Mouse (Mus musculus): ENCODE data around the gene Lcp2. TPM values are rescaled to one million over a fixed set of nuclear protein-coding genes. Genes with fewer than 3 reads are reported as not detected.

Lcp2 gene
- polyA plus RNA-seq, 1 experiment from 2014 or later = 1.7 TPM

DNA sequence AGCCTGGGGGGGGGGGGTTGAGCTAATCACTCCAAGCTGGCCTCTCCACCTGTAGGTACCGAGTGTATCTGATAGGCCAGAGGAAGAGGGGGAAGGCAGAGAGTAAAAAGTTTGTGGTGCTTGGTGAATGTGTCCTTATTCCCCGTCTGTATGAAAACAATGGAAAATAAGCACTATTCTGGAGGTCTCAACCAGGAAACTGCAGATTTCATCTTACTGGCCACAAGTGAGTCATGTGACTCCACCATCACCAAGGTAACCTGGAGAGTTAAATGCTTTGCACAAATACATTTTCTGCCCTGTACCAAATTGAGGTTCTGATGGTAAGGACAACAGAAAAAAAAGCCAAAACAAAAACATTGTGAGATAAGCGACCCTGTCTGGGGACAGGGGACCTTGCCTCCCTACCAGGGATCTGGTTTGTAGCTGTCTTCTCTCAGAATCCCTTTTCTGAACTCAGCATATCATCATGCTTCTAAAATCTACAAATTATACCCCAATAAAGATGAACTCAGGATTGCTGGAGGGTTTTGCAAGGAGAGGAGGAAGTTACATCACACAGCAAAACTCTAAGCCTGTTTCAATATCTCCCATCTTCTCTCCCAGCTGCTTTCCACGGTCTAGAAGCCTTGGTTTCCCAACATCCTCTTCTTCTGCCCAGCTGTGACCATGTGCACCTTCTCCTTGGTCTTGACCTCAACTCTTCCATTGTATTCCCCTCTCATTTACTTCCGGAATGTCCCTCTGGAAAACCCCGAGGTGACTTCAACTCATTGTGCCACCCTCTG is 6.5 kb downstream of the Lcp2 start:
- no peak overlapping the region for H3K27ac ChIP-seq
- H3K4me1 ChIP-seq = no peaks in the 10 kb centered on the region
- H3K27me3 ChIP-seq (ENCODE audit: poor library complexity, severe bottlenecking) = no peaks in the 10 kb centered on the region
- H3K36me3 ChIP-seq (replicated peaks) = no peaks in the 10 kb centered on the region
- no peaks in the 10 kb centered on the region for H3K9me3 ChIP-seq
- 85% methylated on average over 6 of the region's 6 CpGs for WGBS
- no peak overlapping the region for H3K4me3 ChIP-seq
- DNase-seq (ENCODE audit: extremely low spot score, low spot score) = no peak

DNA sequence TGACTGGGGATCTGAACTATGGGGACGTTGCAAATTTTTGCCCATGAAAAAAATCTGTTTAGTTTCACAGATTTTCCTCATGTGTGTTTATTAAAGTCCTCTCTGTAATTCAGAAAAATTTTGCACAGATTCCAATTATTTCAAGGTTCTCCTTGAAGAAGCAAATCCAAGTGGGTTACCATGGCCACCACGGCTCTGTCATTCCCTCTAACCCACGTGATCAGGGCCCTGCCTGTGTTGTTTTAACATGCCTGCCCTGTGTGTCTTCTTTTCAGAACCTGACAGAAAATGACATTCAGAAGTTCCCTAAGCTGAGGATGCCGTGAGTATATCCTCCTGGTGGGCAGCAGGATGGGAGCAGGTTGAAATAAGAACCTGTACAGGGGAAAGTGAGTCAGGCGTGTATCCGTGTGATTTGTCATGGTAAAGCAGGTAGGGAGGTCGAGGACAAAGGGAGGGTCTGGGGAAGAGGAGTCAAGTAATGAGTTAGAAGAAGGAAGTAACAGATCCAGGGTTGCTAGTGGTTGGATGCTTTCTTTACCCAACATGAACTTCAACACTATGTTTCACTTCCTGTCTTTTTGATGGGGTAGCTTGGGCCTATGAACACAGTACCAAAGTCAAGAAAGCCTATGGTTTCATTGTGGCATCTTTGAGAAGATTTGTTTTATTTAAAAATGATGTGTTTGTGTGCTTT is 7.5 kb downstream of the Lcp2 start:
- WGBS = 82% methylated on average over 7 of the region's 7 CpGs

DNA sequence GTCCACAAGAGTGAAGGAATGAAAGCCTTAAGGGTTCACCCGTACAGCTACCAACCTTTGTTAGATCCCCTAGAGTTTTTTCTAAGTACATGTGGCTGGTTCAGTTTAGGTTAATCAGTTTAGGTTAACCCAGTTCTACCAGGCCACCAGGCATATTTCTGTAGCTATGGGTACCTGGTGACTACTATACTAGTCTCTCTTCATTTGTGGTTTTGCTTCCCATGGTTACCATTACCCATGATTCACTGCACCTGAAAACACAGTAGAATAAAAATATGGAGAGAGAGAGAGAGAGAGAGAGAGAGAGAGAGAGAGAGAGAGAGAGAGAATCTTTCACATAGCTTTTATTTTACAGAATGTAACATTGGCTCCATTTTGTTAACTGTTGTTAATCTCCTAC is 10.0 kb downstream of the Lcp2 start:
- Histone ChIP-seq H3K27me3 (ENCODE audit: poor library complexity, severe bottlenecking) (no peaks in the 10 kb centered on the region), H3K36me3 (replicated peaks) (no peaks in the 10 kb centered on the region), H3K4me1 (no peaks in the 10 kb centered on the region), H3K9me3 (no peaks in the 10 kb centered on the region), H3K4me3 (no peak overlapping the region), H3K27ac (no peak overlapping the region)
- 92% methylated on average over 1 of the region's 1 CpGs for WGBS
- no peak for DNase-seq (ENCODE audit: extremely low spot score, low spot score)

More for the DNA sequence above, 7.5 kb downstream of the Lcp2 start:
- Histone ChIP-seq H3K9me3 (no peaks in the 10 kb centered on the region), H3K36me3 (replicated peaks) (no peaks in the 10 kb centered on the region), H3K27ac (no peak overlapping the region), H3K27me3 (ENCODE audit: poor library complexity, severe bottlenecking) (no peaks in the 10 kb centered on the region), H3K4me3 (no peak overlapping the region), H3K4me1 (no peaks in the 10 kb centered on the region)
- no peak for DNase-seq (ENCODE audit: extremely low spot score, low spot score)

DNA sequence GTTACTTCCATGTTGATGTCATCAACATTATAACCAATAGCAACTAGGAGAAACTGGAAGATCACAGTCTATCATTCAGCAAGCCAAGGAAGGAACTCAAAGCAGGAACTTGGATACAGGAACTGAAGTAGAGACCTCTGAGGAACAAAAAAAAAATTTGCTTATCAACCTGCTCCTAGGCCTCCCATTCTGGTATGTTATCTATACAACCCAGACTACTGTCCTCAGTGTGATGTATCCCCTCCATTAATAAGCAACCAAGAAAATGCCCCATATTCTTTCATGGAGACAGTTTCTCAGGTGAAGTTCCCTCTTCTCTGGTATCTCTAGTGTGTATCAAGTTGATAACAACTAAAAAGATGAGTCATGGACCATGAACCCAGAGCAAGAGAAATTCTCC is 11.6 kb downstream of the Lcp2 start:
- no peaks in the 10 kb centered on the region for H3K36me3 ChIP-seq (replicated peaks)
- no peaks in the 10 kb centered on the region for H3K27me3 ChIP-seq (ENCODE audit: poor library complexity, severe bottlenecking)
- DNase-seq (ENCODE audit: extremely low spot score, low spot score) = no peak

DNA sequence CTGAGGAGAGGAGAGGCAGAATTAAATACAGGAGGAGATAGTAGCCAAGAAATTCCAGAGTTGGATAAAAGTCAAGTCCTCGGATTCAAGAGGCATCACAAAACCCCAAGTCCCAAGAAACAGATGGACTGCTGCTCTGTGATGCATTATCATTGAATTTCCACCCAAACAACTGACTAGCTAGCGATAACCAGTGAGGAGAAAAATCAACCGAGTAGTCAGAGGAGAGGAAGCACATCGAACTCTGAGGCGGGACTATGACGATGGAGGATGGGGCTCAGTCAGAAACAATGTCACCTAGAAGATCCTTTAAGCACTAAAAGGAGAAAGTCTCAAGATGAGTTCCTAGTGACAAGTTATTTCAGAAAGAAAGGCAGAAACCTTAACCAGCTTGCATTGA is 12.2 kb downstream of the Lcp2 start:
- Histone ChIP-seq H3K9me3 (no peaks in the 10 kb centered on the region), H3K27ac (no peak overlapping the region), H3K4me1 (peaks cover 4% of the 10 kb centered on the region), H3K4me3 (no peak overlapping the region), H3K36me3 (replicated peaks) (no peaks in the 10 kb centered on the region), H3K27me3 (ENCODE audit: poor library complexity, severe bottlenecking) (no peaks in the 10 kb centered on the region)
- WGBS = 92% methylated on average over 6 of the region's 6 CpGs
- no peak for DNase-seq (ENCODE audit: extremely low spot score, low spot score)

More for the DNA sequence above, 11.6 kb downstream of the Lcp2 start:
- no peak overlapping the region for H3K27ac ChIP-seq
- no peaks in the 10 kb centered on the region for H3K9me3 ChIP-seq
- H3K4me3 ChIP-seq = no peak overlapping the region
- no peaks in the 10 kb centered on the region for H3K4me1 ChIP-seq

DNA sequence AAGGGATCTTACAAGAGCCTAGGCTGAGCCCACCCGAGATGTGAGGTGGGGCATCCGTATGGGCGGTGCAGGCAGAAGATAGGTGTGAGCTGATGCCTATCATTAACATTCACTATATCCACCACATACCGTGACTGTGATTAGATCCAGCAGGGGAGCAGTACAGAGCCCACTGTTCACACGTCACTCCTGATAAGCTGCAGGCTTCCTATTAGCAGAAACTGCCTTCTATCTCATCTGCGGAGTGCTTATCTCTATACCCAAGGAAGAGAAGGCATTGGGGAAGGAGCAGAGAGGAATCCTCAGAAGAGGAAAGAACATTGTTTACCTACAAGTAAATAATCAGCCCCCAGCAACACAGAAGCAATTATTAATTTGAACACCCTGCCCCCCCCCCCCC is 15.0 kb downstream of the Lcp2 start:
- WGBS = 62% methylated on average over 6 of the region's 6 CpGs
- H3K9me3 ChIP-seq = no peaks in the 10 kb centered on the region

DNA sequence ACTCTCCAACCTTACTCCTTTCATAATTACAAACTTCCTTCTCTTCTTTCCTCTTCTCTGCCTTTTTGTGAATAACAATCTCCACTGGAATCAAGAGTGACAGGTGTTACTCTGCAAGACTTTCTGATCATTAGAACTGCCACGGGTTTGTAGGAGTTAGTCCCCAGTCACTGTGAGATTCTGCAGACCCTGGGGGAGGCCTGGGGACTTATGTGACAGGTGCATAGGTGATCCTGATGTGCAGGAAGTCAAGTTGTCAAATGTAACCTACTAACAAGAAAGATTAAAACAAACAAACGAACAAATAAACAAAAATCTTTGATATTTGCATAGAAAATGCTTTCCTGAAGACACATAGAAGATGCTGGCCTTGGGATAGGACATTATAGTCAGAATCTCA is 16.5 kb downstream of the Lcp2 start:
- peaks cover 8% of the 10 kb centered on the region for H3K4me1 ChIP-seq

More for the DNA sequence above, 15.0 kb downstream of the Lcp2 start:
- H3K4me3 ChIP-seq = no peak overlapping the region
- H3K27me3 ChIP-seq (ENCODE audit: poor library complexity, severe bottlenecking) = no peaks in the 10 kb centered on the region
- H3K27ac ChIP-seq = no peak overlapping the region
- H3K36me3 ChIP-seq (replicated peaks) = no peaks in the 10 kb centered on the region
- H3K4me1 ChIP-seq = peaks cover 8% of the 10 kb centered on the region
- DNase-seq (ENCODE audit: extremely low spot score, low spot score) = no peak

DNA sequence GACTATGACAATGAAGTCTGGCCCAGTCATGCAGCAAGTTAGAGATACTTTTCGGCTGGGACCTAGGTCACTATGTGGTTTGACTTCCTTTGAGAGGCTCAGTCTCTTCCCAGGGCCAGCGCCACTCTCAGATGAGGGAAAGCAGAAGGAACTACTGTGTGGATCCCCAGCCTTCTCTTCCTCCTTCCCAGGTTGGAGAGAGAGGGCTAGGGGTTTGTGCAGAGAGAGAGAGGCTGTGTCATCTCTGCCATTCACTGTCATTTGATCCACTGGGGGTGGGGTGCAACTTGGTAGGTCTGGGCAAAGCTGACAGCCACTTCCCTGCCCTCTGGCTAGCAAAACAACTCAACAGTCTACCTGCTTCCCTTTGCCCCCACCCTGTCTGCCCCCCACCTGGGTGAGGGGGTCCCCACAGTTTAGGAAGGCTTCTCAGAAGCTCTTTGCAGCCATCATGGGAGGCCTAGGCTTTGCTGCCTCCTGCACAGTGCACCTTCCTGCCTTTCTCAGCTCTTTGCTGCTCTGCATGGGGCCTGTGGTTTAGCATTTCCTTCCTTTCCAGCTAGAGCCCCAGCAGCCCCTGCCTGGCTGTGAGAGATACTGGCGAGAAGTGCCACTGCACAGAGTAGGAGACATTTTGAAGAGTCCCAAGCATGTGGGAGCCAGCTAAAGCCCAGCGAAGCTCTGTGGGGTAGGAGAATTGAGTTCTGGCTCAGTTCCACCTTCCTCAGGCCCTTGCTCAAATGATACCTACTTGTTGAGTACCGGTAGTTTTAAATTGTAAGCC is 17.2 kb downstream of the Lcp2 start:
- Histone ChIP-seq H3K27me3 (ENCODE audit: poor library complexity, severe bottlenecking) (no peaks in the 10 kb centered on the region), H3K4me1 (peaks cover 8% of the 10 kb centered on the region), H3K36me3 (replicated peaks) (no peaks in the 10 kb centered on the region), H3K27ac (peak overlapping the region; percentile 63), H3K9me3 (no peaks in the 10 kb centered on the region), H3K4me3 (no peak overlapping the region)
- DNase-seq (ENCODE audit: extremely low spot score, low spot score) = no peak
- 52% methylated on average over 5 of the region's 5 CpGs for WGBS

More for the DNA sequence above, 16.5 kb downstream of the Lcp2 start:
- Histone ChIP-seq H3K27me3 (ENCODE audit: poor library complexity, severe bottlenecking) (no peaks in the 10 kb centered on the region), H3K27ac (no peak overlapping the region), H3K9me3 (no peaks in the 10 kb centered on the region), H3K36me3 (replicated peaks) (no peaks in the 10 kb centered on the region), H3K4me3 (no peak overlapping the region)
- DNase-seq (ENCODE audit: extremely low spot score, low spot score) = no peak
- WGBS = 70% methylated on average over 2 of the region's 2 CpGs

DNA sequence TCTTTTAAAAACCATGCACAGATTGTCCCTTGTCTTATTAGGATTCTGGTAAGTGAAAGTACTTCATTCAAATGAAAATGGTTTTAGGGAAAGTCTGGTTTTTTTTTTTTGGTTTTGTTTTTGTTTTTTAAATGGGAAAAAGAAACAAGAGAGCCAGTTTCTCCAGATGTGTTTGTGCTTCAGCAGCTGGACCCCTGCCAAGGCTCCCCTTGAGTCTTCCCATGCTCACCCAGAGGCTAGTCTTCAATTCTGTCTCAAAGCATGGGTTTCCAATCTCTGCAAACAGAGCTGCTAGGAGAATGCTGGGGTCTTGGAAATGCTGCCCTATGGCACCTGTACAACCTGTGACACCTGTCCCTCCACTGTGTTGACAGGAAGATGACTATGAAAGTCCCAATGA is 23.9 kb downstream of the Lcp2 start:
- no peaks in the 10 kb centered on the region for H3K36me3 ChIP-seq (replicated peaks)
- H3K4me3 ChIP-seq = no peak overlapping the region
- no peak overlapping the region for H3K27ac ChIP-seq
- H3K27me3 ChIP-seq (ENCODE audit: poor library complexity, severe bottlenecking) = peaks cover 8% of the 10 kb centered on the region
- no peaks in the 10 kb centered on the region for H3K9me3 ChIP-seq
- DNase-seq (ENCODE audit: extremely low spot score, low spot score) = no peak
- peaks cover 4% of the 10 kb centered on the region; the same call in 1 of the 2 replicates for H3K4me1 ChIP-seq

DNA sequence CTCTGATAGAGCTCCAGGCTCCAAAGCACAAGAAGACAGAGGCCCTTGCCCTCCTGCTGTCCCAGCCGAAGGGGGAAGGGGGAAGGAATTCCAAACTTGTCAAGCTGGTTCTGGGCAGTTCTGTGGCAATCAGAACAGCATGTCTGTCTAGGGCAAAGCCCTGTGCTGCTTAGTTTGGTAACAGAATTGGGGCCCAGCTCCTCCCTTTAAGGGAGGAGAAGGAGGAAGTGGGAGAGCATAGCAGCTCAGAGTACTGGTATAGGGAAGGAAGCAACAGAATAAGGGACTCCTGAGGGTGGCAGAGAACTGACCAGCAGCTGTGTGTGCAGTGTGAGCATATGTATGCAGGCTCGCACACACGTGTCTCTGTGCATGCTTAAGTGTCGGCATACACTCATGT is 25.6 kb downstream of the Lcp2 start:
- no peak for DNase-seq (ENCODE audit: extremely low spot score, low spot score)
- Histone ChIP-seq H3K27me3 (ENCODE audit: poor library complexity, severe bottlenecking) (peaks cover 8% of the 10 kb centered on the region), H3K4me1 (peaks cover 4% of the 10 kb centered on the region; the same call in 1 of the 2 replicates), H3K9me3 (no peaks in the 10 kb centered on the region), H3K36me3 (replicated peaks) (no peaks in the 10 kb centered on the region), H3K27ac (no peak overlapping the region), H3K4me3 (no peak overlapping the region)
- WGBS = 69% methylated on average over 4 of the region's 4 CpGs

DNA sequence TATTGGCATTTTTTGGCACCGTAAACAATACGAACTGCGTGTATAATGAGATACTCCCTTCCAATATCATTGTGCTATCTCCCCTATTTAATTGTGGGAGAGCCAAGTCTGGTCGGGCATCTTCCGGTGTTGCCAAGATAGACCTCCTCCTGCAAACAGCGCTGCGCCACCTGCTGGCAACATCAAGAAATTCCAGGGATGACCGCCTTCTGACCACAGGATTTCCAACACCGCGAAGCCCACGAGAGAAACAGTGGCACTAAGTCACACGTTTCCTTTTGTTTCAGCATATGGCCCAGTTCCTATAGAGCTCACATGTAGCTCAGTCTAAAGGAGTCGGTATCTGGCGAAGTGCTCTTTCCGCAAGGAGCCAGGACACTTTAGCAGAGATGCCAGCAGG is 27.1 kb downstream of the Lcp2 start:
- Histone ChIP-seq H3K9me3 (no peaks in the 10 kb centered on the region), H3K4me3 (no peak overlapping the region), H3K4me1 (peaks cover 4% of the 10 kb centered on the region; the same call in 1 of the 2 replicates), H3K27ac (no peak overlapping the region), H3K27me3 (ENCODE audit: poor library complexity, severe bottlenecking) (peaks cover 8% of the 10 kb centered on the region), H3K36me3 (replicated peaks) (no peaks in the 10 kb centered on the region)
- WGBS = 16% methylated on average over 15 of the region's 15 CpGs
- peak; percentile 74 for DNase-seq (ENCODE audit: extremely low spot score, low spot score)

DNA sequence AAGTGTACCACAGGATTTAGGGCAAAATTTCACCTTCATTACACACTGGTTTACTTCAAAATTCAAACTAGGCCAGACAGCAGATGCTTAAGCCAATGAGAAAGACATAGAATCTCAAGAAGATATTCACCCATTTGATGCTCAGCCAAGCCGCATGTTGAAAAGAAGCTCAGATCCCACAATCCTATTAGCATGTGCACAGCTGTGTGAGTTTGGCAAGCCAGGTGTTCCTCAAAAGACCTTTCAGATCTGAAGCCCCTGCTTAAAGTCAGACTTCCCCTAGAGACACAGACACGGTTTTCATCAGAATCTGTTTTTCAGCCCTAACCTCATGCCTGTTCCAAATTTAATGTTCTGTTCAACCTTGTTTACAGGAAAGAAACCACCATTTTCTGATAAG is 31.1 kb downstream of the Lcp2 start:
- 89% methylated on average over 2 of the region's 2 CpGs for WGBS
- H3K36me3 ChIP-seq (replicated peaks) = no peaks in the 10 kb centered on the region

DNA sequence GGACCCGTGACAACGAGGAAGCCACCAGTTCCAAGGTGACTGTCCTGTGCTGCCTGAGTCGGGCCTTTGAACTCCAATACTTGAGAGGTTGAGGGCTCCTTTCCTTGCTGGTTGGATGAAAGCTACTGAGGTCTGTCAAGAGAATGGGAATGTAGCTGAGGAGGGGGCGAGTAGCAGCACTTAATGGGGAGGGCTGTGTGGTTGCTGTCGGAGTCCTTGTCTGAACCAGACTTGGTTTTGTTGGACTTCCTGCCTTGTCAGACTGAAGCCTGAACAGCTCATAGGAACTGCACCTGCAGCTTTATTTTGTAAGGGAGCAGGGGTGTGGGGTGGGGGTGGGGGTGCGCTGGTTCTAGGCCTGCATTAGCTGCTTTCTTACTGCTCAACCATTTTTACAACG is 31.9 kb downstream of the Lcp2 start:
- H3K4me3 ChIP-seq = no peak overlapping the region
- peaks cover 8% of the 10 kb centered on the region for H3K27me3 ChIP-seq (ENCODE audit: poor library complexity, severe bottlenecking)
- no peaks in the 10 kb centered on the region for H3K9me3 ChIP-seq
- WGBS = 93% methylated on average over 7 of the region's 7 CpGs
- no peaks in the 10 kb centered on the region for H3K36me3 ChIP-seq (replicated peaks)
- peaks cover 14% of the 10 kb centered on the region for H3K4me1 ChIP-seq
- no peak overlapping the region for H3K27ac ChIP-seq
- no peak for DNase-seq (ENCODE audit: extremely low spot score, low spot score)

More for the DNA sequence above, 31.1 kb downstream of the Lcp2 start:
- Histone ChIP-seq H3K9me3 (no peaks in the 10 kb centered on the region), H3K4me1 (peaks cover 14% of the 10 kb centered on the region), H3K27me3 (ENCODE audit: poor library complexity, severe bottlenecking) (peaks cover 8% of the 10 kb centered on the region), H3K4me3 (no peak overlapping the region), H3K27ac (no peak overlapping the region)
- DNase-seq (ENCODE audit: extremely low spot score, low spot score) = no peak

Data from forebrain, embryonic 10.5 days (tissue).